Mouse (Mus musculus) subcutaneous adipose tissue, adult 2 months (tissue): ENCODE data around the gene Lhx2. TPM values are rescaled to one million over a fixed set of nuclear protein-coding genes. Genes with fewer than 3 reads are reported as not detected.

ENCODE experiments used
- polyA plus RNA-seq: library from polyadenylated mRNA; depleted of rRNA; stranded (reverse); fragments of >200 nt; gene quantifications from 2 replicates; pipeline ENCODE4 v1.2.3, GENCODE M21; 2012; ENCODE audit warnings: low replicate concordance; rRNA removed

Lhx2 gene
- polyA plus RNA-seq, result 0.28 TPM in 1 of 2 replicates, not detected in the other

GRCm38 (mm10) chr2:38338990-38339909, at the start of gene Lhx2:
Gene Lhx2 (plus strand): TSS chr2:38339281.

Other genes starting within 250 kb of the Lhx2 start
- gene Dennd1a, start 51.9 kb upstream of the Lhx2 start, polyA plus RNA-seq, result 20.7 and 26.0 TPM in 2 replicates
- 52.1 and 73.3 TPM in 2 replicates for gene Nek6, start 172.4 kb downstream of the Lhx2 start, polyA plus RNA-seq